ENCODE assay signal across 10 mouse cellular contexts in genomic region chr6:83774126-83774525, GRCm38 (mm10). TPM values are rescaled to one million over a fixed set of nuclear protein-coding genes. Genes with fewer than 3 reads are reported as not detected.
DNase-seq lines count a peak whose midpoint lies in the region; ATAC-seq and TF ChIP-seq lines count a peak whose summit lies in the region.
"Had no signal": no experiment of that assay in that cellular context is flagged by ENCODE, and none has a peak within 500 bp of the region (broad histone marks: within the 10 kb centered on the region; RNA-seq: fewer than 3 reads in every experiment).

No protein-coding gene starts in this region.

- H3K9ac ChIP-seq in hindbrain, embryonic 12.5 days = 0 out of 2 replicates have a peak overlapping the region, but pooled peaks have one; percentile 89

- TF ChIP-seq CTCF in gastrocnemius, adult 2 months (IDR thresholded peaks at IDR 0.05) = no peak

- H3K27me3 ChIP-seq in hindbrain, embryonic 12.5 days = no peaks in the 10 kb centered on the region; the same call in 1 of the 2 replicates
- no peaks in the 10 kb centered on the region for H3K27me3 ChIP-seq in megakaryocyte, embryonic 14.5 days (replicated peaks)

- H3K4me3 ChIP-seq in gastrocnemius, adult 2 months = peak overlapping the region; percentile 100
- H3K4me3 ChIP-seq in hindbrain, embryonic 12.5 days = peak overlapping the region; percentile 74
- H3K4me3 ChIP-seq in megakaryocyte, embryonic 14.5 days (replicated peaks) = peak overlapping the region; percentile 98

- ATAC-seq in hindbrain, embryonic 12.5 days (ENCODE audit: low FRiP score) = no peak

- WGBS in hindbrain, embryonic 12.5 days = 72% methylated on average over 9 of the region's 9 CpGs

- H3K36me3 ChIP-seq in hindbrain, embryonic 12.5 days = peaks cover 29% of the 10 kb centered on the region
- H3K36me3 ChIP-seq in megakaryocyte, embryonic 14.5 days (replicated peaks; ENCODE audit: low read length) = peaks cover 49% of the 10 kb centered on the region

- DNase-seq in gastrocnemius, adult 2 months = no peak
- DNase-seq in gastrocnemius, postnatal 25 days = no peak
- DNase-seq in MEL-GATA-1-ER (ENCODE audit: extremely low read depth, low read depth) = peak; percentile 21
- no peak for DNase-seq in adrenal gland, postnatal 14 days
- DNase-seq in retina, postnatal 1 day = no peak
- no peak for DNase-seq in left cerebral cortex, postnatal 36 days (ENCODE audit: low spot score in 2 of 2)
- DNase-seq: spleen, adult 18-20 months had no signal

- H3K4me2 ChIP-seq in hindbrain, embryonic 12.5 days (replicated peaks) = peak overlapping the region; percentile 78

- intact Hi-C loops in gastrocnemius, adult 2 months (cut with DNase I) = no loop called here
- intact Hi-C loops in left cerebral cortex, postnatal 36 days (cut with DNase I) = no loop called here

- peaks cover 12% of the 10 kb centered on the region for H3K4me1 ChIP-seq in hindbrain, embryonic 12.5 days
- H3K4me1 ChIP-seq in megakaryocyte, embryonic 14.5 days = peaks cover 53% of the 10 kb centered on the region

- no peak overlapping the region for H3K27ac ChIP-seq in gastrocnemius, adult 2 months
- H3K27ac ChIP-seq in hindbrain, embryonic 12.5 days = no peak overlapping the region

- no peaks in the 10 kb centered on the region for H3K9me3 ChIP-seq in hindbrain, embryonic 12.5 days (replicated peaks)
- no peaks in the 10 kb centered on the region for H3K9me3 ChIP-seq in megakaryocyte, embryonic 14.5 days

RNA-seq across cellular contexts. Expression of gene Tex261, which starts 1.5 kb away (rescaled TPM):
- total RNA-seq in gastrocnemius, adult 2 months (2021) = 10 to 100 TPM; 42.0 to 47.9 TPM
- 10 to 100 TPM; 47.2 to 49.5 TPM for total RNA-seq in gastrocnemius, postnatal 25 days (2021)
- polyA plus RNA-seq in hindbrain, embryonic 12.5 days (2016; fragmentation: Nextera tagmentation; extraction: Ambion mirVana) = 62.2 and 65.8 TPM in 2 replicates
- 14.8 and 27.4 TPM in 2 replicates for polyA plus RNA-seq in megakaryocyte, embryonic 14.5 days (2012; ENCODE audit: insufficient read depth, low replicate concordance)
- 111 and 143 TPM in 2 replicates for total RNA-seq in adrenal gland, postnatal 14 days (2021)
- 10 to 100 TPM; 47.0 to 47.9 TPM for total RNA-seq in left cerebral cortex, postnatal 36 days (2021)

RNA-seq across cellular contexts. Expression of gene Ankrd53, which starts 11.7 kb away (rescaled TPM):
- total RNA-seq in gastrocnemius, adult 2 months (2021) = not detected
- total RNA-seq in gastrocnemius, postnatal 25 days (2021) = not detected
- 0.13 TPM in 1 of 2 replicates, not detected in the other for polyA plus RNA-seq in hindbrain, embryonic 12.5 days (2016; fragmentation: Nextera tagmentation; extraction: Ambion mirVana)
- polyA plus RNA-seq in megakaryocyte, embryonic 14.5 days (2012; ENCODE audit: insufficient read depth, low replicate concordance) = not detected in 2 replicates
- 0.23 TPM in 1 of 2 replicates, not detected in the other for total RNA-seq in adrenal gland, postnatal 14 days (2021)
- total RNA-seq in left cerebral cortex, postnatal 36 days (2021) = not detected
- polyA plus RNA-seq: frontal cortex, adult 2 months had no signal

RNA-seq across cellular contexts. Expression of gene Nagk, which starts 20.7 kb away (rescaled TPM):
- 1 to 10 TPM; 5.3 to 5.5 TPM for total RNA-seq in gastrocnemius, adult 2 months (2021)
- 1 to 10 TPM; 3.8 to 6.6 TPM for total RNA-seq in gastrocnemius, postnatal 25 days (2021)
- 61.3 and 65.7 TPM in 2 replicates for polyA plus RNA-seq in hindbrain, embryonic 12.5 days (2016; fragmentation: Nextera tagmentation; extraction: Ambion mirVana)
- polyA plus RNA-seq in megakaryocyte, embryonic 14.5 days (2012; ENCODE audit: insufficient read depth, low replicate concordance) = 8.1 TPM in 1 of 2 replicates, not detected in the other
- total RNA-seq in adrenal gland, postnatal 14 days (2021) = 37.6 and 42.1 TPM in 2 replicates
- total RNA-seq in left cerebral cortex, postnatal 36 days (2021) = 10 to 100 TPM; 48.4 to 50.1 TPM

RNA-seq across cellular contexts. Expression of gene Atp6v1b1, which starts 31.3 kb away (rescaled TPM):
- total RNA-seq in gastrocnemius, adult 2 months (2021) = not detected
- not detected for total RNA-seq in gastrocnemius, postnatal 25 days (2021)
- polyA plus RNA-seq in hindbrain, embryonic 12.5 days (2016; fragmentation: Nextera tagmentation; extraction: Ambion mirVana) = 0.23 TPM in 1 of 2 replicates, not detected in the other
- polyA plus RNA-seq in megakaryocyte, embryonic 14.5 days (2012; ENCODE audit: insufficient read depth, low replicate concordance) = not detected in 2 replicates
- not detected in 2 replicates for total RNA-seq in adrenal gland, postnatal 14 days (2021)
- not detected for total RNA-seq in left cerebral cortex, postnatal 36 days (2021)

RNA-seq across cellular contexts. Expression of gene Paip2b, which starts 57.4 kb away (rescaled TPM):
- 100 to 1,000 TPM in 1 of 2 experiments, 10 to 100 TPM in 1; 89.1 to 102 TPM for total RNA-seq in gastrocnemius, adult 2 months (2021)
- total RNA-seq in gastrocnemius, postnatal 25 days (2021) = 10 to 100 TPM; 62.8 to 68.1 TPM
- 20.7 and 27.9 TPM in 2 replicates for polyA plus RNA-seq in hindbrain, embryonic 12.5 days (2016; fragmentation: Nextera tagmentation; extraction: Ambion mirVana)
- polyA plus RNA-seq in megakaryocyte, embryonic 14.5 days (2012; ENCODE audit: insufficient read depth, low replicate concordance) = 4.1 TPM in 1 of 2 replicates, not detected in the other
- total RNA-seq in adrenal gland, postnatal 14 days (2021) = 25.2 and 35.1 TPM in 2 replicates
- 10 to 100 TPM; 55.0 to 56.6 TPM for total RNA-seq in left cerebral cortex, postnatal 36 days (2021)
